Mouse (Mus musculus): Measurements from ENCODE around the gene B4galt5.

B4galt5 gene

DNA sequence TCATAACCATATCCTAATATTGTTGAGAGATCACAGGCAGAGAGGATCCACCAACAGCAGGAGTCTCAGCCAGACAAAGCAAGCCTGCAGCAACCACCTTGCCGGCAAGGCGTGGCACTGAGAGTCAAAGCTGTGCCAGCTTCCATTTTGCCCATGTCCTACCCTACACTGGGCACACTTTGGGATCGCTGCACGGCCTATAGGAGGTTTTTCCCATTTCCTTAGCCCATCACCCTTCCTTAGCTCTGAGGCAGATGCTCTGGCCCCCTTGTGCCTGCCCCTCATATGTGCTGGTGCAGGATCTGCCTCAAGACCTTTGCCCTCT, 68.0 kb downstream of the B4galt5 start:
- intact Hi-C loops (cut with DNase I), result loop anchor here (5.0 kb wide), 1 partner anchor 136 kb away; no protein-coding TSS in a partner anchor

DNA sequence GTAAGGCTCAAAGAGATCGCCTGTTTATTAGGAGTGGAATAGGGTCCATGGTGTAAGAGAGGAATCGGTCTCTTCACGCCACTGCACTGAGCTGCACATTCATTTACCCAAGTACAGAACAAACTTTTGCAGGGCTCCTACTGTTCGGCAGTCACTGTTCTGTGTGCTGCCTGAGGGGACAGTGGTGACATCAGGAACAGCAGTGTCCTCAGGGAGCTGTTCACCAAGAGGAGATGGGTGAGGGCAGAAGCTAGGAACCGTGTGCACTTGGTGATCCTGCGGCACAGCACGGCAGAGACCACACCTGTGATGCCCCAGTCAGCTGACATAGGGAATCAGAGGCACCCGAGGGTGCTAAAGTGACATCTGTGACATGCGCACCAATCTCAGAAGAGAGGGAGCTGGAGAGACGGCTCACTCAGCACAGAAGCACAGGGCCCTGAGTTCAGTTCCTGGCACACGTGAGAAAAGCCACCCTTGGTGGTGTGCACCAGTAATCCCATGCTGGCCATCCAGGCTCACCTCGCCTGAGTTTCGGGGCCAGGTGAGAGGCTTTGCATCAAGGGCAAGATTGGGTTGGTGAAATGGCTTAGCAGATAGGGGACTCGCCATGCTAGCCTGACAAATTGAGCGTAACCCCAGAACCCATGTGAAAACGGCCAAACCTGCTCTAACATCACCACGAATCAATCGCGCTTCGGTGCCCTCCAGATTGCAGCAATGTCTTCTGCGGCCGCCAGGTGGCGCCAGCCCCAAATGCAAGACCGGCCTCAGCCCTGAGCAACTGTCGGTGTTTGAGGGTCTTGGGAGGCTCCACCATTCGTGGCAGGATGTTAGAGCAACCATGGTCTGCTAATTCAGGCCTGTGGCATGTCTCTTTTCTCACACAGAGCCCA, 68.6 kb downstream of the B4galt5 start:
- intact Hi-C loops (cut with DNase I), result loop anchor here (5.0 kb wide), 1 partner anchor 137 kb away; no protein-coding TSS in a partner anchor

DNA sequence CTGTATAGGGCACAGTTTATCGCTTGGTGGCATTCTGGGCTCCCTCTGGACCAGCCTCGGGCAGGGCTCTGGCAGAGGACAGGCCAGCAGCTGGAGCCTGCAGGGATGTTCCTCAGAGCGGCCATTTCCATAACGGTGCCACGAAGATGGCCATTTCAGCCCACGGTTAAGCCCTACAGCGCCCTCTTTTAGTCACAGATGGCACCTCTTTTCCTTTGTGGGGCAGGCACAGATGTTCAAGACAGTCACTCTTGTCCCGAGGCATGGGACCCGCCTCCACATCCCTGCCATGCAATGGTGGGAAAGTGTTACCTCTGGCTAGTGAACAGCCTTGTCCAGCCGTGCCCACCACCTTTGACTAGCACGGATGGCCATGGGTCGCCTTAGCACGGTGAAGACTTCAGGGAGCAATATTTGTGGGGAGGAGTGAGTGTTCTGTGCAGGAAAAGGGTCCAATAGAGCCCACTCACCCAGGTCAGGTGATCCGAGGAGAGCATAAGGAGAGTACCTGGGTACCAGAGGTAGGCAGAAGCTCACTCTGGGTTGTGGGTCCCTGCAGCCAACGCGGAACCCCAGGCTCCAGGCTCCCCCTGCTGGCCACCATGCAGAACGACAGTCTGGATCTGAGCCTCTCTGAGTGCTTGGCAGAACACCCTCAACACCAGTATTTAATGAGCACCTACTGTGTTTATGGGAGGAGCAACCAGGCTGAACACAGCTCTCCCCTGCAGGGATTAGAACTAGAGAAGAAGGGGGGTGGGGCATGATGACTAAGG, 70.0 kb downstream of the B4galt5 start:
- intact Hi-C loops (cut with DNase I), result loop anchor here (1.0 to 5.0 kb wide), 2 partner anchors 58 to 207 kb away; no protein-coding TSS in a partner anchor

- intact Hi-C loops (cut with DNase I), result loop anchor here (5.0 kb wide), 1 partner anchor 206 kb away; no protein-coding TSS in a partner anchor
Measured at GRCm38 (mm10) chr2:167278011-167278410, 71.0 kb downstream of the B4galt5 start.

DNA sequence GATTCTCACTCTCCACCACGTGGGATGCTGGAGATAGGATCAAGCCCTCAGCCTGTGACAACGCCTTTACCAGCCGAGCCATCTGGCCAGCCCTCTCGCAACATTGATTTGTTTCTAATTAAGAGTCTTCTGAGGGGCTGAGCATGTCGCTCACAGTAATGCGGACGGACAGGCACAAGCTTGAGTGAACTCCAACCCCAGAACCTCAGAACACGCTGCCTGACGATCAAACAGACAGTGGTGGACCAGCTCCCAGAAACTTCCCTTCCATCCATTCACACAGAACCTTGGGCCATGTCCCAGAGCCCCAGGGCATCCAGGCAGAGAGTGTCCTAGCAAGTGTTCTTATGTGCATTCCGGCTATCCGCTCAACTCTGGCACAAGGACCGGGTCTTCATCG, 72.0 kb downstream of the B4galt5 start:
- intact Hi-C loops (cut with DNase I), result loop anchor here (5.0 kb wide), 1 partner anchor 205 kb away; no protein-coding TSS in a partner anchor

DNA sequence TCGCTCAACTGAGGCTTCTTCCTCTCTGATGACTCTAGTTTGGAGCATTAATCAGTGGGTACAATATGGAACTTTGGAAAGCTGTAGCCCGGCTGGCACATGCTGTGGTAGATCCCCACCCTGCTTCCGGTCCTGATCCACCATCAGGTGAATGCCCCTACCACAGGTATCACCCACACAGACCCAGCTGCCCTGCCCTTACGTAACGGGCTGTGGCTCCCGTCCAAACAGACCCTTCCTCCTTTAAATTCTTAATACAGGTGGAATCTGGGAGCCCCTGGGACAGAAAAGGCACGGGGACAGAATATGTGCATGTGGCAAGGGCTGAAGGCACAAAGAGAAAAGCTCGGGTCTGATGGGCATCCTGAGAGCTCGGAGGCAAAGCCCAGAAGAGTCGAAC, 73.1 kb downstream of the B4galt5 start:
- intact Hi-C loops (cut with DNase I), result loop anchor here (5.0 kb wide), 1 partner anchor 204 kb away; no protein-coding TSS in a partner anchor

GRCm38 (mm10) chr2:167274713-167275465, 74.1 kb downstream of the B4galt5 start:
- intact Hi-C loops (cut with DNase I), result loop anchor here (5.0 kb wide), 1 partner anchor 203 kb away; no protein-coding TSS in a partner anchor

GRCm38 (mm10) chr2:167273206-167273740, 75.7 kb downstream of the B4galt5 start:
- intact Hi-C loops (cut with DNase I), result no loop called here

DNA sequence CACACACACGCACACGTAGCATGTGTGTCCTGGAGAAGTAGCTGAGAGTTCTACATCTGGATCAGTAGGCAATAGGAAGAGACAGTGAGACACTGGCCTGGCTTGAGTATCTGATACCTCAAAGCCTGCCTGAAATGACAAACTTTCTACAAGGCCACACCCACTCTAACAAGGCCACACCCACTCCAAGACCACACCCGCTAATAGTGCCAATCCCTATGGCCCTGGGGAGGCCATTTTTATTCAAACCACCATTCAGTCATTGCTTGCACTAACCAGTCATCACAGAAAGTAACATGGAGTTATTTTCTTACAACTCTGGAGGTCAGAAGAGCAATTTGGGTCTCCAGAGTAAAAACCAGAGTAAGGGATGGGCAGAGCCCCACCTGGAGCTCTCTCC, 76.3 kb downstream of the B4galt5 start:
- intact Hi-C loops (cut with DNase I), result no loop called here

GRCm38 (mm10) chr2:167271121-167271521, 77.9 kb downstream of the B4galt5 start:
- intact Hi-C loops (cut with DNase I), result no loop called here

- intact Hi-C loops (cut with DNase I), result no loop called here
Measured at GRCm38 (mm10) chr2:167270496-167270895, 78.5 kb downstream of the B4galt5 start.

DNA sequence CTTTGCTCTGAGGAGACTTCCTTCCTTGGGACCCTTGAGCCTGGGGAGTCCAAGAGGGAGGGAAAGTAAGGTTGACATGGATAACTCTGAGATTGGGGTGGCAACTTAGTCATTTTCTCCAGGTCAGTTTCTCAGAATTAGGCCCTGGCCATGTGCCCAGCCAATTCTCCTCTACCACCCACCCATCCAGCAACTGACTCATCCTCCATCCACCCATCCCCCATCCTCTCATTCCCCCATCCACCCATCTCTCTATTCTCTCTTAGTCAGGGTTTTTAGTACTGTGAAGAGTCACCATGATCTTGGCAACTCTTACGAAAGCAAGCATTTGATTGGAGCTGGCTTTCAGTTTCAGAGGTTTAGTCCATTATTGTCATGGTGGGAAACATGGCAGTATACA, 80.3 kb downstream of the B4galt5 start:
- intact Hi-C loops (cut with DNase I), result no loop called here

GRCm38 (mm10) chr2:167268411-167268690, 80.6 kb downstream of the B4galt5 start:
- intact Hi-C loops (cut with DNase I), result no loop called here

DNA sequence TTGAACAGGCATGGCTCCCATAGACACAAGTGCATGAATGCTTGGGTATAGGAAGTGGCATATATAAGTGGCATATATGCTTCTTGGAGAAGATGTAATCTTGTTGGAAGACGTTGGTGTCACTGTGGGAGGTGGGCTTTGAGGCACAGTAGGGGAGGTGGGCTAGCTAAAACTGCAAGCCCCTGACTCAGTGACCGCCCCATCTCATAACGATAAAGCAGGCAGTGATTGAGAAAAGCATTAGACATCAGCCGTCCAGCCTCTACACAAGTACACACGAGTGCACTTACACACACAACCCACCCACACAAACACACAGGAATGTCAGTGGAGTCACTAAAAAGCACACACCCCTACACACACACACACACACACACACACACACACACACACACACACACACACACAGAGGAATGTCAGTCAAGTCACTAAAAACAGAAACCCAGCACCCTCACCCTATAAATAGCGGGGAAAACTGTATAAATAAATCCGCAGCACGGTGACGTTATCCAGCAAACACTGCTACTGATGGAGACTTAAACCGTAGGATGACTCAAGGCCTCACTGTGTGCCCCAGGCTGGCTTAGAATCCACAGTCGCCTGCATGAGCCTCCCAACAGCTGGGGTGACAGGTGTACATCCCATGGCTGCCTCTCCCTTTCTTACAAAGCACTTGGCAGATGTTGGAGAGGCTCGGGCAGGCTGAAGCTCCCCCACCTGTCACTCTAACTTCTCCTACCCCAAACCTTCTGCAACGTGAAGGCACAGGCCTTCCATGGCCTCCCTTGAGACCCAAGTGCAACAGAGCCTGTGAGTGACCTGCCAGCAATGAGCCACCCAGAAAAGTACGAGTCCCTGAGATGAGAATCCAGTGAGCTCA, 81.2 kb downstream of the B4galt5 start:
- intact Hi-C loops (cut with DNase I), result no loop called here

- intact Hi-C loops (cut with DNase I), result no loop called here
Measured at GRCm38 (mm10) chr2:167266231-167266630, 82.8 kb downstream of the B4galt5 start.

GRCm38 (mm10) chr2:167265806-167266205, 83.2 kb downstream of the B4galt5 start:
- intact Hi-C loops (cut with DNase I), result no loop called here

DNA sequence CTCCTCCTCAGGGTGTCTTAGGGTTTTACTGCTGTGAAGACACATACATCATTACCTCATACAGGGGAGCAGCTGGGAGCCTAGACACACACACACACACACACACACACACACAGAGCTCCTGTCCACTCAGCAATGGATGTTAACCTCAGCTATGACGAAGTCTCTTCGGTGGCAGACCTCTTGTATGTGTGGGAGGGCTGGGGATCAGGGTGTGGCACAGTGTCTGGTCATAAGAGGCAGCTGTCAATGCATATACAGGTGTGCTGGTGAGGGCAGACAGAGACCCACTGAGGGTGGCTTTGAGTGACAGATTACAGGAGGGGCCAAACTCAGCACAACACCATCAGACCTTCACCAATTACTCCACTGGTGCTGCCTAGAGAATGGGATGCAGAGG, 84.0 kb downstream of the B4galt5 start:
- intact Hi-C loops (cut with DNase I), result no loop called here

GRCm38 (mm10) chr2:167263931-167264330, 85.1 kb downstream of the B4galt5 start:
- intact Hi-C loops (cut with DNase I), result no loop called here

DNA sequence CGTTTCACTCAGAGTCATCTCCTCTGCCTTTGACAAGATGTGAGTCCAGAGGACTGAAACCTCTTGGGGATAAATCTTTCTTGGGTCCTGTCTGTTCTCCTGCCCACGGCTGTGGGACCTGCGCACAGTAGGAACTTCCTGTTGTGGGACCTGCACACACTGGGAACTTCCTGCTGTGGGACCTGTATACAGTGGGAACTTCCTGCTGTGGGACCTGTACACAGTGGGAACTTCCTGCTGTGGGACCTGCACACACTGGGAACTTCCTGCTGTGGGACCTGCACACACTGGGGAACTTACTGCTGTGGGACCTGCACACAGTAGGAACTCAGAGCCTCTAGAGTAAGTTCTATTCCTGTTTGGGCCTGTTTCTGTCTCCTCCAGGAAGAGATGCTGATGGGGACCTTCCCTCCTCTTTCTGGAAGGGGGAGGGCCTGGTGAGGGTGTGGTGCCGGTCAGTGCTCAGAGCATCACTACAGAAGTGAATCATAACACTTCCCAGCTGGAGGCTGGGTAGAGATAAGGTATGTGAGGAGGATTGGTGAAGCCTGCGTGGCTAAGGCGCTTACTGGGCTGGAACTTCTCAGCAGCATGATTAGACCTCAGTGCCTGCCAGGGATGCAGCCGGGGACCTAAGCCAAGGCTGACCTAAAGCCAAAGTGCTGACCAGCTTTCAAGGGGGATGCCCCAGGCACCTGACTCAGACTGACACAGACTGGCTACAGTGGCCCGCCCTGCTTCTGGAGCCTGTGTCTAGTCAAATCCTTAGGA, 85.8 kb downstream of the B4galt5 start:
- intact Hi-C loops (cut with DNase I), result no loop called here
